Mouse (Mus musculus): ENCODE results near the gene Snx21. TPM values are rescaled to one million over a fixed set of nuclear protein-coding genes. Genes with fewer than 3 reads are reported as not detected.

Gene Snx21
- polyA plus RNA-seq, 1 experiment: 29.5 TPM

DNA sequence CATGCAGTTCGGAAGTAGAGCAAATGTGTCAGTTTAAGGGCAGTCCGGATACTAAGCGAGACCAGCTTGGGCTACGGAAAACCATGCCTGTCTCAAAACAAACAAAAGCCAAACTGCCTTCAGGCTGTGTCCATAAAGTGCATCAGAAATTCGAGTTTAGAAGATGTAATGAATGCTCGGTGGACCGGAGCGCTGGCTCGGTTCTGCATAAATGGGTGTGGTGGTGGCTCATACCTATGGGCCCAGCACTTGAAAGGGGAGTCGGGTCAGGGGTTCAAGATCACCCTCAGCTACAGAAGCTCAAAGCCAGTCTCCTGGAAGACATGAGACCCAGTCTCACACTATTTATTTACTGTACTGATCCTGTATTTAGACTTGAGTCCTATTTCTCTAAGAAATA, 2.2 kb downstream of the Snx21 start:
- H3K4me3 ChIP-seq: no peak overlapping the region
- no peak overlapping the region for H3K4me2 ChIP-seq (ENCODE audit: low read depth)
- no peak overlapping the region for H3ac ChIP-seq (ENCODE audit: control insufficient read depth, insufficient read length)

GRCm38 (mm10) chr2:164788411-164788810, 2.8 kb downstream of the Snx21 start:
- Histone ChIP-seq H3K27me3 (ENCODE audit: control insufficient read depth, insufficient read depth, insufficient read length) (no peaks in the 10 kb centered on the region), H3K79me2 (ENCODE audit: control insufficient read depth, insufficient read depth) (no peaks in the 10 kb centered on the region), H3K4me2 (ENCODE audit: low read depth) (no peak overlapping the region), H3ac (ENCODE audit: control insufficient read depth, insufficient read length) (no peak overlapping the region), H3K4me3 (no peak overlapping the region), H3K36me3 (ENCODE audit: control insufficient read depth, insufficient read depth) (peaks cover 11% of the 10 kb centered on the region)
- TF ChIP-seq TCF3 (IDR thresholded peaks at IDR 0.05; ENCODE audit: insufficient read length, low read depth) (no peak), MAX (IDR thresholded peaks at IDR 0.05; ENCODE audit: low read depth) (no peak), SRF (IDR thresholded peaks at IDR 0.05; ENCODE audit: control insufficient read depth, insufficient read length, low read depth) (no peak), CEBPB (IDR thresholded peaks at IDR 0.05; ENCODE audit: insufficient read depth, poor library complexity, severe bottlenecking) (no peak), POLR2AphosphoS2 (IDR thresholded peaks at IDR 0.05; ENCODE audit: insufficient read length, low read depth) (no peak), E2F4 (IDR thresholded peaks at IDR 0.05; ENCODE audit: insufficient read depth) (no peak), MYOD1 (IDR thresholded peaks at IDR 0.05; ENCODE audit: control insufficient read depth in 1 of 3, insufficient read length in 2 of 3, low read depth in 2 of 3) (no peak), TCF12 (IDR thresholded peaks at IDR 0.05; ENCODE audit: insufficient read depth, poor library complexity, severe bottlenecking) (no peak), REST (IDR thresholded peaks at IDR 0.05; ENCODE audit: insufficient read depth, insufficient read length) (no peak), MYOG (IDR thresholded peaks at IDR 0.05; ENCODE audit: control insufficient read depth in 1 of 3, insufficient read depth in 1 of 3, insufficient read length in 2 of 3, low read depth in 2 of 3) (no peak), USF1 (IDR thresholded peaks at IDR 0.05; ENCODE audit: low read depth) (no peak), POLR2A (IDR thresholded peaks at IDR 0.05; ENCODE audit: insufficient read length, low read depth) (no peak)

More for the DNA sequence above, 2.2 kb downstream of the Snx21 start:
- TF ChIP-seq MYOD1 (IDR thresholded peaks at IDR 0.05; ENCODE audit: control insufficient read depth in 1 of 3, insufficient read length in 2 of 3, low read depth in 2 of 3) (no peak), USF1 (IDR thresholded peaks at IDR 0.05; ENCODE audit: low read depth) (no peak), CEBPB (IDR thresholded peaks at IDR 0.05; ENCODE audit: insufficient read depth, poor library complexity, severe bottlenecking) (no peak), REST (IDR thresholded peaks at IDR 0.05; ENCODE audit: insufficient read depth, insufficient read length) (no peak), POLR2A (IDR thresholded peaks at IDR 0.05; ENCODE audit: insufficient read length, low read depth) (no peak)
- Histone ChIP-seq H3K79me2 (ENCODE audit: control insufficient read depth, insufficient read depth) (no peaks in the 10 kb centered on the region), H3K27me3 (ENCODE audit: control insufficient read depth, insufficient read depth, insufficient read length) (no peaks in the 10 kb centered on the region), H3K36me3 (ENCODE audit: control insufficient read depth, insufficient read depth) (peaks cover 10% of the 10 kb centered on the region)

GRCm38 (mm10) chr2:164790451-164790850, 4.8 kb downstream of the Snx21 start:
- no peaks in the 10 kb centered on the region for H3K27me3 ChIP-seq (ENCODE audit: control insufficient read depth, insufficient read depth, insufficient read length)
- TF ChIP-seq SRF (IDR thresholded peaks at IDR 0.05; ENCODE audit: control insufficient read depth, insufficient read length, low read depth) (no peak), MYOG (IDR thresholded peaks at IDR 0.05; ENCODE audit: control insufficient read depth in 1 of 3, insufficient read depth in 1 of 3, insufficient read length in 2 of 3, low read depth in 2 of 3) (no peak), MAX (IDR thresholded peaks at IDR 0.05; ENCODE audit: low read depth) (no peak), USF1 (IDR thresholded peaks at IDR 0.05; ENCODE audit: low read depth) (no peak)
- H3K36me3 ChIP-seq (ENCODE audit: control insufficient read depth, insufficient read depth): peaks cover 18% of the 10 kb centered on the region

DNA sequence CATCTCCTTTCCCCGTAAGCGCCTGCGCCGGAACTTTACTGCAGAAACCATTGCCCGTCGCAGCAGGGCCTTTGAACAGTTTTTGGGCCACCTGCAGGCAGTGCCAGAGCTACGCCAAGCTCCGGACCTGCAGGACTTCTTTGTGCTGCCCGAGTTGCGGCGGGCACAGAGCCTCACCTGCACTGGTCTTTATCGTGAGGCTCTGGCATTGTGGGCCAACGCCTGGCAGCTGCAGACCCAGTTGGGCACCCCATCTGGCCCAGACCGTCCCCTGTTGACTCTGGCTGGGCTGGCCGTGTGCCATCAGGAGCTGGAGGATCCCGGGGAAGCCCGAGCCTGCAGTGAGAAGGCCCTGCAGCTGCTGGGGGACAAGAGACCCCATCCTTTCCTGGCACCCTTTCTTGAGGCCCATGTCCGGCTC, 6.2 kb downstream of the Snx21 start:
- Histone ChIP-seq H3K4me3 (no peak overlapping the region), H3K36me3 (ENCODE audit: control insufficient read depth, insufficient read depth) (peaks cover 28% of the 10 kb centered on the region), H3ac (ENCODE audit: control insufficient read depth, insufficient read length) (no peak overlapping the region), H3K27me3 (ENCODE audit: control insufficient read depth, insufficient read depth, insufficient read length) (no peaks in the 10 kb centered on the region), H3K79me2 (ENCODE audit: control insufficient read depth, insufficient read depth) (no peaks in the 10 kb centered on the region), H3K4me2 (ENCODE audit: low read depth) (no peak overlapping the region)
- TF ChIP-seq POLR2A (IDR thresholded peaks at IDR 0.05; ENCODE audit: insufficient read length, low read depth) (no peak), TCF12 (IDR thresholded peaks at IDR 0.05; ENCODE audit: insufficient read depth, poor library complexity, severe bottlenecking) (no peak), POLR2AphosphoS2 (IDR thresholded peaks at IDR 0.05; ENCODE audit: insufficient read length, low read depth) (no peak), USF1 (IDR thresholded peaks at IDR 0.05; ENCODE audit: low read depth) (no peak), CEBPB (IDR thresholded peaks at IDR 0.05; ENCODE audit: insufficient read depth, poor library complexity, severe bottlenecking) (no peak), REST (IDR thresholded peaks at IDR 0.05; ENCODE audit: insufficient read depth, insufficient read length) (no peak), MYOD1 (IDR thresholded peaks at IDR 0.05; ENCODE audit: control insufficient read depth in 1 of 3, insufficient read length in 2 of 3, low read depth in 2 of 3) (no peak), MAX (IDR thresholded peaks at IDR 0.05; ENCODE audit: low read depth) (no peak), TCF3 (IDR thresholded peaks at IDR 0.05; ENCODE audit: insufficient read length, low read depth) (no peak), E2F4 (IDR thresholded peaks at IDR 0.05; ENCODE audit: insufficient read depth) (no peak), MYOG (IDR thresholded peaks at IDR 0.05; ENCODE audit: control insufficient read depth in 1 of 3, insufficient read depth in 1 of 3, insufficient read length in 2 of 3, low read depth in 2 of 3) (no peak), SRF (IDR thresholded peaks at IDR 0.05; ENCODE audit: control insufficient read depth, insufficient read length, low read depth) (no peak)

More at GRCm38 (mm10) chr2:164790451-164790850, 4.8 kb downstream of the Snx21 start:
- Histone ChIP-seq H3K4me3 (no peak overlapping the region), H3K79me2 (ENCODE audit: control insufficient read depth, insufficient read depth) (no peaks in the 10 kb centered on the region), H3ac (ENCODE audit: control insufficient read depth, insufficient read length) (no peak overlapping the region), H3K4me2 (ENCODE audit: low read depth) (no peak overlapping the region)

DNA sequence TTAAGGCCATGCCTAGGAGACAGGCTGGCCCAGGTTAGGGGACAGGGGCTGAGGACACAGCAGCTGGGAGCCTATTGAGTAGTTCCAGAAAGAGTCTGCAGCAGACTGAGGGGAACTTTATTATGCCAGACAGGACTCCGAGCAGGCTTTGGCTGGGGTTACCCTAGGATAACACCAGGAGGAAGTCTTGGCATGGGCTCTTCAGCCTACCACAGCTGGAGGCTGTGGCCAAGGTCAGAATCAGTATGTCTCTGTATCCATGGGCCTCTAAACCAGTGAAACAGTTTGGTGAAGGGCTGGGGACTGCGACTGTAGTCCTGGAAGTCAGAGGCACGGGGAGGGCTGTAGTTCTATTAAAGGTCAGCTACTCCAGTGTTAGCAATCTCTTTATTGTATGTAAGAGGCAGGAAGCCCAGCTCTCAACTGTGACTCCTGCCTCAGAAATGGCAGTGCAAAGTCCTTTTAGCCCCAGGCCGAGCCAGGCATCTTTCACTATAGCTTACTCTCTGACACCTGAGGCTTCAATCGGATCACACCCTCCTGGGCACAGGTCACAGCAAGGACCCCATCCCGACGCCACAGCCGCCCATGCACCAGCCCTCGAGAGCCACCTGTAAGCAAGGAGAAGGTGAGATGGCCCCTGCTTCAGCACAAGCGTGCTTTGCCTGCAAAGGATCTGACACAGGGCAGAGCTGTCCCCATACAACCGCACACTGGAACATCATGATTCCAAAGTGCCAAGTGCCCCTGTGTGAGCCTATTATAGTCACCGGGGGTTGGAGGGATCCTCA, 7.0 kb downstream of the Snx21 start:
- Histone ChIP-seq H3ac (ENCODE audit: control insufficient read depth, insufficient read length) (no peak overlapping the region), H3K79me2 (ENCODE audit: control insufficient read depth, insufficient read depth) (no peaks in the 10 kb centered on the region), H3K27me3 (ENCODE audit: control insufficient read depth, insufficient read depth, insufficient read length) (no peaks in the 10 kb centered on the region), H3K4me2 (ENCODE audit: low read depth) (no peak overlapping the region), H3K4me3 (no peak overlapping the region), H3K36me3 (ENCODE audit: control insufficient read depth, insufficient read depth) (peaks cover 28% of the 10 kb centered on the region)
- TF ChIP-seq TCF3 (IDR thresholded peaks at IDR 0.05; ENCODE audit: insufficient read length, low read depth) (no peak), POLR2AphosphoS2 (IDR thresholded peaks at IDR 0.05; ENCODE audit: insufficient read length, low read depth) (peak; percentile 24), TCF12 (IDR thresholded peaks at IDR 0.05; ENCODE audit: insufficient read depth, poor library complexity, severe bottlenecking) (no peak)

All from myocyte (in vitro differentiated cells).